Mouse (Mus musculus): ENCODE data around the gene St6galnac6. TPM values are rescaled to one million over a fixed set of nuclear protein-coding genes. Genes with fewer than 3 reads are reported as not detected.
A peak's percentile ranks its signal among the peaks of the same experiment; 100 is the strongest.

The St6galnac6 gene
- polyA plus RNA-seq, 1 experiment, result 25.7 TPM

DNA sequence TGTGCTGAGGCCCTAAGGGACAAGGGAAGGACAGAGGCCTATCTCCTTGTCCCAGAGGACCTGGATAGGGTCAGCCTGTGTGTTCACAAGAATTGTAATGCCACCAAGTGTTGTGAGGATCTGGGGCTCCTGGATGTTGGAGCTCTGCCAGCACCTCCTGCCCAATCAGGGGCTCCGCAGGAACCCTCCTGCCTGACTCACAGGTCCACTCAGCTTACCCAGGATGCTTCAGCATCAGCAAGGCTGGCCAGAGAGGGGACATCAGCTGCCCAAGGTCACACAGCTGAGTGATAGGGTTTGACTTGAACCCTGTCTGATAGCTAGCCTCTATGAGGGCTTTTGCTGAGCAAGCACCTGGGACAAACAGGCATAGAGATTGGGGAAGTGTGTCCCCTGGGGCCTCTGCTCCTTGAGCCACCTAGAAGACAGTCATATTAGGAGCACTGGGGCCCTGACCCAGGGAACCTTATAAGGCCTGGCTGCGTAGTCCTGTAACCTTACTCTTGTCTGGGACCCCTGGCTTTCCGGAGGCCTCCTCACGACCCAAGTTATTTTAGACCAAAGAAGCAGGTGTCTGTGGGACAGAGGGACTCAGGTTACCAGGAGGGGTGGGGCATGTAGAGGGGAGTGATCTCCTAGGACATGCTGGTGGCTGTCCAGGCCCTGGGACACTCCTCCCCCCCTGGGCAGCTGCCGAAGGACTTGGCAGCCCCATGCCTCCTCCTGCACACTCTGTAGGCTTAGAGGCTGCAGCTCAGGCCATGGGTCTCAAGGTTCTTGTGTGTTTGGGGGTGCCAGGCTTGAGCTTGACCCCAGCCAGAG, 26.6 kb downstream of the St6galnac6 start:
- TF ChIP-seq CTCF (IDR thresholded peaks at IDR 0.05; ENCODE audit: control insufficient read depth, insufficient read depth, low read length) (no peak), POLR2A (IDR thresholded peaks at IDR 0.05; ENCODE audit: borderline replicate concordance, control insufficient read depth, low read depth, low read length) (no peak)
- Histone ChIP-seq H3K27ac (ENCODE audit: control insufficient read depth, insufficient read depth, low read depth, low read length, poor library complexity) (no peak overlapping the region), H3K4me1 (ENCODE audit: control insufficient read depth, insufficient read depth, low read length) (peaks cover 1% of the 10 kb centered on the region; the same call in 1 of the 2 replicates), H3K4me3 (replicated peaks; ENCODE audit: control insufficient read depth, low read depth, low read length) (no peak overlapping the region)
- 57% methylated on average over 5 of the region's 5 CpGs for WGBS

DNA sequence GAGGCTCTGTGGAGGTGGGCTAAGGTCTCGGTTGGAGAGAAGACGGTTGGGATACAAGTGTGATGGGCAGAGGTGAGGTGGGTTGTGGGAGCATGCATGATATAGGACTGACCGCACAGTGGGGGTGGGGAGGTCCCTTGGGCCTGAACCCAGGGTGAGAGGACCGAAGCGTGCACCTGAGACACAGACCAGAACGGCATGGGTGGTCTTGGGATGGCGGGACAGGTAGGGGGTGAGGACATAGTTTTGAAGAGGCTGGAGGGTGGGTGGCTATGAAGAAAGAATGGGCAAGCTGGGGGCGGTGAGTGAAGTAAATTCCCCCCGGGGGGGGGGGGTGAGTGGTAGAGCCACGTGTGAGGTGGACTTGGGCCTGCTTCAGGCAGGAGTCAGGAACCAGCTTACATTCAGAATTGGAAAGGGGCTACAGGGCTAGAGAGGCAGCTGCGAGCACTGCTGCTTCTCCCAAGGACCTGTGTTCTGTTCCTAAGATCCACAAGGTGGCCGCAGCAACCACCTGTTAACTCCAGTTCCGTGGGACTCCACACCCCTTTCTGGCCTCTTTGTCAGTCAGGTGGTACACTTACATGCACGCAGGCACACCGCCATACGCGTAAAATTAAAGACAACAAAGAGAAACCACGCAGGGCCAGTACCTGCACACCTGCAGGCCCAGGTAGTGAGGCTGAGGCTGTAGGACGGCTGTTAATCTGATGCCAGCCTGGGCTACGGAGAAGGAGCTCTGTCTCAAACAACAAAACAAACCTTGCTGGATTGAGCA, 27.9 kb downstream of the St6galnac6 start:
- Histone ChIP-seq H3K4me3 (replicated peaks; ENCODE audit: control insufficient read depth, low read depth, low read length) (no peak overlapping the region), H3K4me1 (ENCODE audit: control insufficient read depth, insufficient read depth, low read length) (peaks cover 1% of the 10 kb centered on the region; the same call in 1 of the 2 replicates)
- WGBS, result 82% methylated on average over 20 of the region's 20 CpGs

DNA sequence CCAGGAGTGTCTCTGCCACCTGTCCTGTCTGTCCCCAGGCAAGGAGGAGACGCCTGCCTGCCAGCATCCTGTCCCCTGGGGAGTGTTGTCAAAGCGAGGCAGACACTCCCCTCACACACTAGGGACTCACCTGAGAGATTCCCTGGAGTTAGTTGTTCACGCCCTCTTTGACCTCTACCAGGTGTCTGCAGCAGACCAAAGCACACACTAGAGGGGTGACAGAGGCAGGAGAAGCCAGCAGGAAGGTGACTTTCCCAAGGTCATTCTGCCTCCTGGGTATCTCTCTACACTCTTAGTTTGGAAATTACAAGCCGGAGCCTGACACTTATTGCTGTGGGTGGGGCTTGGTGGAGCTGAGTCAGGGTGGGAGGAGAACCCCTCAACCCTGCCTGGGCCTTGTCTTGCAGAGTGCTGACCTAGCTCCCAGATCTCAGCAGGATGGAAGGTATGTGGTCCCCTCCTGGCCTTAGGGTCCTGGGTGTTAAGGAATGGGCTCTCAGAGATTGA, 28.6 kb downstream of the St6galnac6 start:
- no peak overlapping the region for H3K27ac ChIP-seq (ENCODE audit: control insufficient read depth, insufficient read depth, low read depth, low read length, poor library complexity)
- TF ChIP-seq CTCF (IDR thresholded peaks at IDR 0.05; ENCODE audit: control insufficient read depth, insufficient read depth, low read length), result no peak
- TF ChIP-seq POLR2A (IDR thresholded peaks at IDR 0.05; ENCODE audit: borderline replicate concordance, control insufficient read depth, low read depth, low read length), result no peak
- no peak overlapping the region for H3K4me3 ChIP-seq (replicated peaks; ENCODE audit: control insufficient read depth, low read depth, low read length)
- peaks cover 1% of the 10 kb centered on the region; the same call in 1 of the 2 replicates for H3K4me1 ChIP-seq (ENCODE audit: control insufficient read depth, insufficient read depth, low read length)
- WGBS, result 67% methylated on average over 4 of the region's 4 CpGs

More for the DNA sequence above, 27.9 kb downstream of the St6galnac6 start:
- no peak overlapping the region for H3K27ac ChIP-seq (ENCODE audit: control insufficient read depth, insufficient read depth, low read depth, low read length, poor library complexity)
- TF ChIP-seq CTCF (IDR thresholded peaks at IDR 0.05; ENCODE audit: control insufficient read depth, insufficient read depth, low read length), result no peak
- TF ChIP-seq POLR2A (IDR thresholded peaks at IDR 0.05; ENCODE audit: borderline replicate concordance, control insufficient read depth, low read depth, low read length), result no peak

DNA sequence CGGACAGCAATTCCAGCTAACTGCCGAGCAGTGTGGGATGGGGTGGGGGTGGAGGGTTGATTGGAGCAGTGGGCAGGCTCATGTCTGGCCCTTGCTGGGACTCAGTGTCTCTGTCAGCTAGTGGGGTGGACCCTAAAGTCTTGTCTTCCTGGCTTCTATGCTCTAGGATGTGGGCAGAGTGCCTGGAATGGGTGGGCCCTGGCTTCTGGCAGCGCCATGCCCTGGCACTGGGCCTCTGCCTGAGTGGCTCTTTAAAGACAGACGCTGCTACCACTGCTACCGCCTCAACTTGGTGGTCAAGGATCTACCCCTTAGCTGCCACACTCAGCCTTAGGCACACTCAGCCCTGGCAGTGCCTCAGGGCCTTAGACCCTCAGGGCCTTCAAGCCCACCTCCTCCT, 29.2 kb downstream of the St6galnac6 start:
- Histone ChIP-seq H3K4me3 (replicated peaks; ENCODE audit: control insufficient read depth, low read depth, low read length) (no peak overlapping the region), H3K4me1 (ENCODE audit: control insufficient read depth, insufficient read depth, low read length) (peaks cover 1% of the 10 kb centered on the region; the same call in 1 of the 2 replicates), H3K27ac (ENCODE audit: control insufficient read depth, insufficient read depth, low read depth, low read length, poor library complexity) (no peak overlapping the region)
- WGBS, result 55% methylated on average over 5 of the region's 5 CpGs
- TF ChIP-seq POLR2A (IDR thresholded peaks at IDR 0.05; ENCODE audit: borderline replicate concordance, control insufficient read depth, low read depth, low read length) (peak; percentile 11; the same call in 1 of the 2 replicates), CTCF (IDR thresholded peaks at IDR 0.05; ENCODE audit: control insufficient read depth, insufficient read depth, low read length) (no peak)

- WGBS, result 59% methylated on average over 9 of the region's 9 CpGs
These were observed 29.9 kb downstream of the St6galnac6 start for GRCm38 (mm10) chr2:32629276-32629976.

DNA sequence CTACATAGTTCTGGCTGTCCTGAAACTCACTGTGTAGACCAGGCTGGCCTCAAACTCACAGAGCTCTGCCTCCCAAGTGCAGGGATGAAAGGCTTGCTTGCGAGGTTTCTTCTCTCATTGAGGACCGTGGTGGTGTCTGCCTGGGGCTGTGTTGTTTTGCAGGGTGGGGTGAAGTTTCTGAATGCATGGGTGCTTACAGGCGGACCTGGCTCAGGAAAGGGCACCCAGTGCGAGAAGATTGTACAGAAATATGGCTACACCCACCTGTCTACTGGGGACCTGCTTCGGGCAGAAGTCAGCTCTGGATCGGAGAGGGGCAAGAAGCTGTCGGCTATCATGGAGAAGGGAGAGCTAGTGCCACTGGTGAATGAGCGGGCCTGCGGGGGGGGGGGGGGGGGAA, 30.5 kb downstream of the St6galnac6 start:
- Histone ChIP-seq H3K4me1 (ENCODE audit: control insufficient read depth, insufficient read depth, low read length) (peaks cover 1% of the 10 kb centered on the region; the same call in 1 of the 2 replicates), H3K4me3 (replicated peaks; ENCODE audit: control insufficient read depth, low read depth, low read length) (no peak overlapping the region), H3K27ac (ENCODE audit: control insufficient read depth, insufficient read depth, low read depth, low read length, poor library complexity) (no peak overlapping the region)
- 85% methylated on average over 9 of the region's 9 CpGs for WGBS
- TF ChIP-seq POLR2A (IDR thresholded peaks at IDR 0.05; ENCODE audit: borderline replicate concordance, control insufficient read depth, low read depth, low read length) (no peak), CTCF (IDR thresholded peaks at IDR 0.05; ENCODE audit: control insufficient read depth, insufficient read depth, low read length) (no peak)

More at GRCm38 (mm10) chr2:32629276-32629976, 29.9 kb downstream of the St6galnac6 start:
- no peak overlapping the region for H3K4me3 ChIP-seq (replicated peaks; ENCODE audit: control insufficient read depth, low read depth, low read length)
- H3K27ac ChIP-seq (ENCODE audit: control insufficient read depth, insufficient read depth, low read depth, low read length, poor library complexity), result no peak overlapping the region
- H3K4me1 ChIP-seq (ENCODE audit: control insufficient read depth, insufficient read depth, low read length), result peaks cover 1% of the 10 kb centered on the region; the same call in 1 of the 2 replicates
- no peak for TF ChIP-seq CTCF (IDR thresholded peaks at IDR 0.05; ENCODE audit: control insufficient read depth, insufficient read depth, low read length)
- TF ChIP-seq POLR2A (IDR thresholded peaks at IDR 0.05; ENCODE audit: borderline replicate concordance, control insufficient read depth, low read depth, low read length), result no peak

DNA sequence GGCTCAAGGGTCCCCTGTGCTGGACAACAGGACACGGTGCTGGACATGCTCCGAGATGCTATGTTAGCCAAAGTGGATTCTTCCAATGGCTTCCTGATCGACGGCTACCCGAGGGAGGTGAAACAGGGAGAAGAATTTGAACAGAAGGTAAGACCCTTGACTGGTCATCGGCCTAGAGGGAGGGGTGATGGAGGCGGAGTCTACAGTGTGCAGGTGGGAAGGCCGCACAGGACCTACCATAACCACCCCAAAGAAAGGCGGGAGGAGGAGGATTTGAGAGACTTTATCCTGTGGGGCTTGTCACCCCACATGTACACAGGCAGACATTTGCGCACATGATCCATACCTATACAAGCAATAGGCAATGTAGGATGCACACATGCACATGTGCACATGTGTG, 31.5 kb downstream of the St6galnac6 start:
- WGBS, result 84% methylated on average over 10 of the region's 10 CpGs
- Histone ChIP-seq H3K4me1 (ENCODE audit: control insufficient read depth, insufficient read depth, low read length) (no peaks in the 10 kb centered on the region), H3K4me3 (replicated peaks; ENCODE audit: control insufficient read depth, low read depth, low read length) (no peak overlapping the region), H3K27ac (ENCODE audit: control insufficient read depth, insufficient read depth, low read depth, low read length, poor library complexity) (no peak overlapping the region)
- TF ChIP-seq POLR2A (IDR thresholded peaks at IDR 0.05; ENCODE audit: borderline replicate concordance, control insufficient read depth, low read depth, low read length), result no peak
- no peak for TF ChIP-seq CTCF (IDR thresholded peaks at IDR 0.05; ENCODE audit: control insufficient read depth, insufficient read depth, low read length)
